Mouse (Mus musculus) B cell, adult 62 days (primary cell): Measurements from ENCODE around the gene Coro1a. TPM values are rescaled to one million over a fixed set of nuclear protein-coding genes. Genes with fewer than 3 reads are reported as not detected.

Source experiments
- total RNA-seq: library from RNA; stranded (reverse); gene quantifications from 4 replicates; pipeline ENCODE4 v1.2.4, GENCODE M21; 2023

Coro1a gene
- total RNA-seq: 1,245 to 1,260 TPM (median 1,252 TPM) in 4 replicates

DNA sequence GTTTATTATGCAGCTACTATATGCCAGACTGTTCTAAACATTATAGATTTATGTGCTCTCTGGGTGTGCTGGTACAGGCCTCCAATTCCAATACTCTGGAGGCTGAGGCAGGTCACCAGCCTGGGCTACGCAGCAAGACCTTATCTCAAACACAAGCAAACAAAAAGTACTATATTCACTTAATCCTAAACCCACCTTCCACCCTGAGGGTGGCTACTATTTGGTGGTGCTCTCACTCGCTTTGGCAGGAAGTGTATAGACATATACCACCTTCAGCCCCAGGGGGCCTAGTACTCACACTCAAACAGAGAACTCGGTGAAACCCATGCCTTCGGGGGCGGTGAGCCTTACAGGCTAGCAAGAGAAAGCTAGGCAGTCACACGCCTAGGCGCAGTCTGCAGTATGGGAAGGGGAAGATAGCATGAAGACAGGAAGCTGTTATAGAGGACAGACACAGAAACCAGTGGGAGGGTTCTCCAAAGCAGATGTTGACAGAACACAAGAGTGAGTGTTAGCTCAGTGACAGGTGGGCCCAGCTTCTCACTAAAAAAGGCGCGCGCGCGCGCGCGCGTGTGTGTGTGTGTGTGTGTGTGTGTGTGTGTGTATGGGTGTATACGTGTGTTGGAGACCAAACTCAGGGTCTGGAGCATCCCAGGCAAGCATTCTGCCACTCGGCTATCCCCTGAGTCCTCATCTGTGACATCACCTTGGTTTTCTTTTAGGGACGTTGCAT, at the start of gene Coro1a:
Gene Coro1a, minus strand, starts transcription at position 346 of the 733 bp plus-strand sequence.

DNA sequence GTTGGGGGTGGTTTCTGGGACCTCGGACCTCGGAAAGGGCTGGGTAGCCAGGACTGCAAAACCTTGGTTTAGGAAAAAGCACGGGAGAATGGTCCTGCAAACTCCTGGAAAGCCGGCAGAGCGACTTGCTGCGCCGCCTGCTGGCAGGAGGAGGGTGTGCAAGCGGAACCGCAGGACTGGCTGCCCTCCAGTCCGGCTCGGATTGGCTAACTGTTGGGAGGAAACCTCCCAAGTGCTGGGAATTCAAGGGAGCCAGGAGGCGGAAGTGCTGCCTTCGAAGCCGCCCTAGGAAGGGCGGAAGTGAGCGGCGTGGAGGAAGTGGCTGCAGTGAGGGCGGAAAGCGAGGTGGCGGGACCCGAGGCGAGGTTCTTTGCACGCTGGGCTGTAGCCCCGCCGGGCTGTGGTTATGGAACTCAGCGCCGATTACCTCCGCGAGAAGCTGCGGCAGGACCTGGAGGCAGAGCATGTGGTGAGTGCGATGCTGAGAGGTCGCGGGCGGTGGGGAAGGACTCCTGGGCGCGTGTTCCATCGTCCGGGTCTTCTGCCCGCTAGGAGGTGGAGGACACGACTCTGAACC, 11.9 kb downstream of the Coro1a start, which contains the start of gene Slx1b:
Gene Slx1b, minus strand, starts transcription at position 154 of the 577 bp plus-strand sequence.

DNA sequence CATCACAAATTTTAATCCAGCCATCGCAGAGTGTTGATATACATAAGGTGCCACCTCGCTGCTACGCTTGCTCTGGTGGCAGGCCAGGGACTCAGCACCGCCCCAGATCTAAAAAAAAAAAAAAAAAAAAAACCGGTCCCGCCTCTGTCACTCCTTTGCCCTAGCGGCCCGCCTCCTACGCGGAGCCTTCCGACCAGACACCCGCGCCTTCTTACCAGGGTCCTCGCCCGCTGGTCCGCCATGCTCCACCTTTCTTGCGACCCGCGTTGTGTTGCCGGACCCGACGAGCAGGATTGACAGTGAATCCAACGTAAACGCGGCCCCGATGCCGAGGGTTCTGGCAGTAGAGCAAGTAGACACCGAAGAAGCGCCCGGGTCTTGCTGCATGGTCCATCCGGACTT, 12.4 kb downstream of the Coro1a start, which contains the start of gene Bola2:
Gene Bola2, plus strand, starts transcription at position 192 of the 402 bp plus-strand sequence.

DNA sequence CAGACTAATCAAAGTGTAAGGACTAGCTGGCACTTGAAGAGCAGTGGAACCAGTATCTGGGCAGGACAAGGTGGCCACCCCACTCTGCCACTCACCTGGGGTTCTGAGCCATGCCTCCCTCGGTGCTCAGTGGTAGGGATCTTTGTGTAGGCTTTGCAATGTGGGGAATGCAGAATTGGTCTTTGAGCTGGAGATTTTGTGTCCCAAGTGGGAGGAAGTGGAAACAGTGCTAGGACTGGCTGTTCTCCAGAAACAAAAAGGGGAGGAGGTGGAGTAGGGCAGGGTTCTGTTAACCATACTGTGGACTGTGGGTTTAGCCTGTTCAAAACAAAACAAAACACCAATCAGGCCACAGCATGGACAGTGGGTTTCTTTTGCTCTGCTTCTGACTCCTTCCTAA, 31.4 kb downstream of the Coro1a start, which contains the start of gene Sult1a1:
Gene Sult1a1, minus strand, starts transcription at position 226 of the 400 bp plus-strand sequence.

Other genes starting within 250 kb of the Coro1a start
- 0.15 to 0.72 TPM (median 0.34 TPM) in 4 replicates for gene Atp2a1, start 244.7 kb downstream of the Coro1a start, total RNA-seq
- 69.8 to 81.3 TPM (median 71.0 TPM) in 4 replicates for gene Sh2b1, start 232.4 kb downstream of the Coro1a start, total RNA-seq
- 46.5 to 61.1 TPM (median 51.6 TPM) in 4 replicates for gene Tufm, start 220.4 kb downstream of the Coro1a start, total RNA-seq
- gene Atxn2l, start 204.3 kb downstream of the Coro1a start, total RNA-seq: 208 to 212 TPM (median 210 TPM) in 4 replicates
- 130 to 146 TPM (median 143 TPM) in 4 replicates for gene Eif3c, start 141.4 kb downstream of the Coro1a start, total RNA-seq
- 1.7 to 3.9 TPM (median 2.4 TPM) in 4 replicates for gene Apobr, start 122.8 kb downstream of the Coro1a start, total RNA-seq
- gene Cln3, start 122.0 kb downstream of the Coro1a start, total RNA-seq: 60.3 to 80.2 TPM (median 76.1 TPM) in 4 replicates
- not detected in 4 replicates for gene Il27, start 112.8 kb downstream of the Coro1a start, total RNA-seq
- gene Nupr1, start 76.9 kb downstream of the Coro1a start, total RNA-seq: not detected in 4 replicates
- 56.8 to 72.7 TPM (median 63.1 TPM) in 4 replicates for gene Sgf29, start 58.5 kb downstream of the Coro1a start, total RNA-seq
- gene Sult1a1, start 31.4 kb downstream of the Coro1a start, total RNA-seq: 0.46 TPM in 1 of 4 replicates, not detected in the others
- gene Bola2, start 12.4 kb downstream of the Coro1a start, total RNA-seq: 90.9 to 132 TPM (median 97.6 TPM) in 4 replicates
- gene Slx1b, start 12.0 kb downstream of the Coro1a start, total RNA-seq: 4.7 to 6.0 TPM (median 5.2 TPM) in 4 replicates
- 42.9 to 46.2 TPM (median 43.3 TPM) in 4 replicates for gene Mapk3, start 51.8 kb upstream of the Coro1a start, total RNA-seq
- gene Gdpd3, start 58.5 kb upstream of the Coro1a start, total RNA-seq: 2.3 to 5.6 TPM (median 3.7 TPM) in 4 replicates
- 220 to 232 TPM (median 230 TPM) in 4 replicates for gene Ypel3, start 69.2 kb upstream of the Coro1a start, total RNA-seq
- gene Tbx6, start 73.7 kb upstream of the Coro1a start, total RNA-seq: 7.8 to 8.8 TPM (median 8.4 TPM) in 4 replicates
- 252 to 268 TPM (median 266 TPM) in 4 replicates for gene Ppp4c, start 84.7 kb upstream of the Coro1a start, total RNA-seq
- 0.33 TPM in 1 of 4 replicates, not detected in the others for gene Fam57b, start 89.9 kb upstream of the Coro1a start, total RNA-seq
- not detected in 4 replicates for gene 4930451I11Rik, start 123.9 kb upstream of the Coro1a start, total RNA-seq
- not detected in 4 replicates for gene Doc2a, start 139.6 kb upstream of the Coro1a start, total RNA-seq
- 20.9 to 32.3 TPM (median 26.0 TPM) in 4 replicates for gene Hirip3, start 154.2 kb upstream of the Coro1a start, total RNA-seq
- 78.5 to 88.5 TPM (median 82.9 TPM) in 4 replicates for gene Ino80e, start 154.6 kb upstream of the Coro1a start, total RNA-seq
- 79.8 to 90.3 TPM (median 84.2 TPM) in 4 replicates for gene Taok2, start 176.9 kb upstream of the Coro1a start, total RNA-seq
- 37.9 to 43.4 TPM (median 42.2 TPM) in 4 replicates for gene Tmem219, start 215.1 kb upstream of the Coro1a start, total RNA-seq
- 39.8 to 42.9 TPM (median 41.8 TPM) in 4 replicates for gene Kctd13, start 221.1 kb upstream of the Coro1a start, total RNA-seq
- gene Asphd1, start 241.8 kb upstream of the Coro1a start, total RNA-seq: not detected in 4 replicates
- gene Sez6l2, start 242.8 kb upstream of the Coro1a start, total RNA-seq: 4.0 to 6.6 TPM (median 5.4 TPM) in 4 replicates